Mouse (Mus musculus) testis, adult 2 months (tissue): ENCODE data around the gene Mad1l1. TPM values are rescaled to one million over a fixed set of nuclear protein-coding genes. Genes with fewer than 3 reads are reported as not detected.

Experiments used
- H3K27ac ChIP-seq: fragments of 200-500 bp; 2 replicates; pipeline ENCODE4 v1.5.1; 2012; ENCODE audit warnings: low read depth, low read length; ENCODE audit not compliant: control insufficient read depth, insufficient read depth
- H3K27me3 ChIP-seq: fragments of 200-500 bp; 2 replicates; pipeline ENCODE4 v1.6.1; 2012; ENCODE audit warnings: mild to moderate bottlenecking, low read length, moderate library complexity; ENCODE audit not compliant: control insufficient read depth, insufficient read depth
- H3K36me3 ChIP-seq: fragments of 200-500 bp; 2 replicates; pipeline ENCODE4 v1.6.1; 2012; ENCODE audit warnings: mild to moderate bottlenecking, low read length; ENCODE audit not compliant: control insufficient read depth, insufficient read depth
- H3K4me1 ChIP-seq: fragments of 200-500 bp; 2 replicates; pipeline ENCODE4 v1.6.1; 2012; ENCODE audit warnings: low read length; ENCODE audit not compliant: control insufficient read depth, insufficient read depth
- H3K4me3 ChIP-seq: fragments of 200-500 bp; 2 replicates; pipeline ENCODE4 v1.5.1; 2012; ENCODE audit warnings: low read depth, mild to moderate bottlenecking, low read length, moderate library complexity, mixed read lengths; ENCODE audit not compliant: control insufficient read depth
- CTCF ChIP-seq: fragments of 200-500 bp; IDR thresholded peaks from 2 replicates; pipeline ENCODE4 v1.5.1; 2012; ENCODE audit warnings: low read depth, mild to moderate bottlenecking, inconsistent platforms, low read length, moderate library complexity; ENCODE audit not compliant: control insufficient read depth, insufficient read depth, insufficient replicate concordance
- POLR2A ChIP-seq: fragments of 200-500 bp; IDR thresholded peaks from 2 replicates; pipeline ENCODE4 v1.6.1; 2012; ENCODE audit warnings: low read depth, mild to moderate bottlenecking, inconsistent platforms, low read length, moderate library complexity; ENCODE audit not compliant: control insufficient read depth
- polyA plus RNA-seq: library from polyadenylated mRNA; depleted of rRNA; stranded (reverse); fragments of >200 nt; gene quantifications from 2 replicates; pipeline ENCODE4 v1.2.3, GENCODE M21; 2012

The Mad1l1 gene
- polyA plus RNA-seq, 1 experiment: 16.7 TPM

- no peaks in the 10 kb centered on the region for H3K4me1 ChIP-seq
- no peaks in the 10 kb centered on the region for H3K36me3 ChIP-seq
- no peak for TF ChIP-seq POLR2A
- no peak for TF ChIP-seq CTCF
- no peak overlapping the region for H3K4me3 ChIP-seq
- no peak overlapping the region for H3K27ac ChIP-seq
- H3K27me3 ChIP-seq: no peaks in the 10 kb centered on the region
Measured at GRCm38 (mm10) chr5:140154166-140154565, 167.2 kb downstream of the Mad1l1 start.

- H3K27me3 ChIP-seq: no peaks in the 10 kb centered on the region
- H3K4me3 ChIP-seq: no peak overlapping the region
- TF ChIP-seq CTCF (no peak), POLR2A (no peak)
Measured at GRCm38 (mm10) chr5:140151871-140152270, 169.5 kb downstream of the Mad1l1 start.

GRCm38 (mm10) chr5:140151180-140151579, 170.2 kb downstream of the Mad1l1 start:
- Histone ChIP-seq H3K27ac (no peak overlapping the region), H3K4me1 (no peaks in the 10 kb centered on the region), H3K27me3 (no peaks in the 10 kb centered on the region), H3K4me3 (no peak overlapping the region), H3K36me3 (no peaks in the 10 kb centered on the region)
- TF ChIP-seq POLR2A (no peak), CTCF (no peak)

More at GRCm38 (mm10) chr5:140151871-140152270, 169.5 kb downstream of the Mad1l1 start:
- no peaks in the 10 kb centered on the region for H3K4me1 ChIP-seq
- H3K36me3 ChIP-seq: no peaks in the 10 kb centered on the region
- H3K27ac ChIP-seq: no peak overlapping the region

GRCm38 (mm10) chr5:140150694-140151093, 170.7 kb downstream of the Mad1l1 start:
- TF ChIP-seq CTCF: no peak
- no peak for TF ChIP-seq POLR2A
- Histone ChIP-seq H3K36me3 (no peaks in the 10 kb centered on the region), H3K27ac (no peak overlapping the region), H3K27me3 (no peaks in the 10 kb centered on the region), H3K4me1 (no peaks in the 10 kb centered on the region), H3K4me3 (no peak overlapping the region)

- Histone ChIP-seq H3K4me3 (no peak overlapping the region), H3K36me3 (no peaks in the 10 kb centered on the region), H3K27me3 (no peaks in the 10 kb centered on the region), H3K4me1 (no peaks in the 10 kb centered on the region), H3K27ac (no peak overlapping the region)
- TF ChIP-seq POLR2A: no peak
- TF ChIP-seq CTCF: no peak
Measured at GRCm38 (mm10) chr5:140150136-140150535, 171.2 kb downstream of the Mad1l1 start.

GRCm38 (mm10) chr5:140149298-140149697, 172.1 kb downstream of the Mad1l1 start:
- Histone ChIP-seq H3K4me3 (no peak overlapping the region), H3K27ac (no peak overlapping the region)
- no peak for TF ChIP-seq POLR2A
- no peak for TF ChIP-seq CTCF

GRCm38 (mm10) chr5:140143541-140143940, 177.8 kb downstream of the Mad1l1 start:
- Histone ChIP-seq H3K4me1 (no peaks in the 10 kb centered on the region), H3K27me3 (no peaks in the 10 kb centered on the region), H3K36me3 (no peaks in the 10 kb centered on the region), H3K4me3 (no peak overlapping the region), H3K27ac (no peak overlapping the region)
- TF ChIP-seq CTCF: no peak
- TF ChIP-seq POLR2A: no peak

More at GRCm38 (mm10) chr5:140149298-140149697, 172.1 kb downstream of the Mad1l1 start:
- Histone ChIP-seq H3K4me1 (no peaks in the 10 kb centered on the region), H3K36me3 (no peaks in the 10 kb centered on the region), H3K27me3 (no peaks in the 10 kb centered on the region)

- TF ChIP-seq CTCF (no peak), POLR2A (no peak)
- H3K36me3 ChIP-seq: no peaks in the 10 kb centered on the region
Measured at GRCm38 (mm10) chr5:140141336-140141735, 180.0 kb downstream of the Mad1l1 start.

More at GRCm38 (mm10) chr5:140141336-140141735, 180.0 kb downstream of the Mad1l1 start:
- Histone ChIP-seq H3K4me3 (no peak overlapping the region), H3K27me3 (no peaks in the 10 kb centered on the region), H3K27ac (no peak overlapping the region), H3K4me1 (no peaks in the 10 kb centered on the region)
